Mouse (Mus musculus) kidney, adult 9 months (tissue): ENCODE results near the gene Gm10160.
A peak's percentile ranks its signal among the peaks of the same experiment; 100 is the strongest.
"Not testable (repeated sequence)": the region's sequence is repeated elsewhere in the genome, so short reads cannot be mapped to it uniquely, and the experiment has no call there.

ENCODE experiments used
- DNase-seq: peaks from one replicate; pipeline ENCODE4 v3.0.0; 2022

Gm10160 gene

DNA sequence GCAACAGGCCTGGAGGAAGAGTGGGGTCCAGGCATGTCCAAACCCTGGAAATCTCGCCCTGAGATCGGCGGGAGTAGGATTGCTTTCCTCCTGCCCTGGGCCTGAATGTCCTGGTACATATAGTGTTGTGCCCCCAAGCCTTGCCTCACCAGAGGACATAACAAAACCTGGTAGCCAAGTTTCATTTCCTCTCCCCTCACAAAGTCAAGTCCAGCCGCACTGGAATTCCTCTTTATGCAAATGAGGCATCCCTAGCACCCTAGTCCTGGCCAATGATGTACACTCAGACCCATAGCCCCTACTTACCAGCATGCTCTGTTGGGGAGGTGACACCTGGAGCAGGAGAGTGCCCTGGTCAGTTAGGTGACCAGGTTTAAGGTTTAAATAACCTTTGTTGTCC, 627 bp upstream of the Gm10160 start:
- DNase-seq: no peak

DNA sequence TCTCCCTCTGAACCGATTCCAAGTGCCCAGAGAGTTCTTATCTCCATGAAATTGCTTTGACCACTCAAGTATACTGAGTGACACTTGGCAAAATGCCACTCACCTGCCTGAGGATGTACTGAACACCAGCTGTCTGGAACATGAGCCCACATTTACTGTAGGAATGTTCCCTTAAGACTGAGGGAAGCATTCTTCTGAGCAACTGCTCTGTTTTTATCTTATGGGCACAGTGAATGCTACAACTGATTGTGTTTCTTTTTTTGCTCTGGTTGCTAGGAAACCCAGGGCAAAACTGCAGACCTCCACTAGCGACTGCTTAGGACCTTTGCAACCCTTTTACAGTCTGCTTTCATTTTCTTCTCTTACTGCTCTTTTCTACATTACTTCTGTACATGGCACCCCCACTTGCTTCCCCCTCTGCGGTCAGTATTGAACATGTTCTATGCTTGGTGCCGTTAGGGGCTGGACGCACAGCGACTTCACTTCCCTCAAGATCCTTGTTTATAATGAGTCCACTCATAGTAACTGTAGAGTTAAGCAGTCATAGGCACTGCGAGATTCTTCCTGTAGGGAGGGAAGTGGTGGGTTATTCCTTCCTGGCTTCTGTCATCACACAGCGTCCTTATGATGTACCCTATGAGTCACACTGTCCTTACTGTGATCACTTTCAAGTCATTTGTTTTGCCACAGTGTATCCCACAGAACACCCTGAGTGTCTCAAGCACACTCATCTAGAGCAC, 856 bp downstream of the Gm10160 start:
- DNase-seq: no peak

DNA sequence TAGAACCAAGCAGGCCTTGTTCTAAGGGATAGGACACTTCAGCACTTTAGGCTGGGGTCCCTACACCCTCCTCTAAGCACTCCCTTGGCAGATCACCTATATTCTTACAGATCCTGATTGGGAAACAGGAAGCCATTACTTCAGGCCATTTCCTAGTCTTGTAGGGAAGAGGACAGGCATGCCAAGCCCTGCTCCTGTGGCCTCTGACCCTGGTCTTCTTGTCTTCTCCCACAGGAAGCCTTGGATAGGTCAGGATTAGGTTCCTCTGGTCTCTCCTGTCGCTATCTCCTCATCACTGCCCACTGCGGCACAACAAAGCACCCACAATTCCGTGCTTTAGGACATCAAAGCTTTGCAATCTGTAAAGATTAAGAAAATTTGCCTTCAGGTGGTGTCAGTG, 3.9 kb downstream of the Gm10160 start:
- DNase-seq: peak; percentile 30

DNA sequence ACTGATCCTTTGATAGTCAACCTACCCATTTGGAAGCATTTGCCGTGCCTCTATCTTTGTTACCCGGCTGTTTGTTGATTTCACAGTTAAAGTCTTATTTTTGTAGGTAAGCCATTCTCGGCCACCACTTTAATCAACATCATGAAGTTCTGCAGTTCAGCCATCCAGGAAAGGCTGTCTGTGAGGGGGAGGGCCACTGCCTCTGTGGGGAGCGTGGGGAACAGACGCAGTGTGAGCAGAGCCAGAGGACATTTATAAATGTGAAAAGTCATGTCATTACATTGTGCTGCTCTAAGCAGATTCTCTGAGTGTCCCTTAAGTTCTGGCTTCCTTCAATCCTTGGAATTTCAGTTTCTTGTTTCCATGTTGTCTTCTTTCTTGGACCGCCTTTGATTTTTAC, 5.4 kb downstream of the Gm10160 start:
- no peak for DNase-seq

DNA sequence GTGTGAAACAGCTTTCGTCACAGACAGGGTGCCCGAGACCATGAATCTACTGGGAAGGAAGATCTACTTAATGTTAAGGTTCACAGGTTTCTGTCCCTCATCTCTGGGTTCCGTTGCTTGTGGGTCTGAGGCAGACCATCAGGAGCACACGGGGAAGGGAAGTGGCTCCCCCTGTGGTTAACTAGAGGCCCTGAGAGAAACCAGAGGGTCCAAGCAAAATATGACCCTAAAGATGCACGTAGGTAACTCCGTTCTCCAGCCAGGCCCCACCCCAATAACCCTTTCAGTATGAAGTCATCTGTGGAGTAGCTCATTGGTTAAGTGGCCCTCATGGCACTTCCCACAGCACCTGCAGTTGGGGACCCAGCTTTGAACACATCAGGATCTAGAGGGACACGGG, 6.0 kb downstream of the Gm10160 start:
- DNase-seq: no peak

DNA sequence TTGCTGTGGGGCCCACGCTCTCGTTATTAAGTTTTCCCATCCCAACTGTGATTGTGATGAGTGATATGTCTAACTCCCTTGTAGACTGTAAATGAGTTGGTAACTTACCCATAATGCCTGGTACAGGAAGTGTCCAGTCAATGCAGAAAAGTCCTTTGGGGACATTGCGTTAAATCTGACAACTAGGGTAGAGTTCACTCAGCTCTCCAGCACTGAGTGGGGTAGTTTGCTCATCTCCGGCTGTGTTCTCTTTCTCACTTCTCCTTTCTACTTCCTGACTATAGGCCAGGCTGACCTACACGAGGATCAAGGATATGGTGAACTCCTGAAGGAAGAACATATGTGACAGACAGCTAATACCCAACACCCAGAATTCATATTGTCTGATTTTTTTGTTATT, 6.4 kb downstream of the Gm10160 start:
- no peak for DNase-seq

DNA sequence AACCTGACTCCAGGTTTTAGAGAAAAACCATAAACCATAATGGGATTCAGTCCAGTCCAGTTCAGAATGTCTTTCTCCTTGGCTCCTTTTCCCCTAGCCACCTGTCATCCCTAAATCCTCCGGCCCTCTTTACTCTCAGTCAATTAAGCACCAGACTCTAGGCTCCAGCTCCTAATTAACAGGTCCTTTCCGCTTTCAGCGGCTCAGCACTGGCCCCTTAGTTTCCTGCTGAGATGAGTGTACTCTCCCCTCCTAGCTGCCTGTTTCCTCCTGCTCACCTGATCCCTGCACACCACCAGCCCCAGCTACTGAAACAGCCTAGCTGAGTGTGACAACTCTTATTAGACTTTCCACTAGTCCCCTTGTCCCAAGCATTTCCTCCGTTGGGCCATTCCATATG, 7.8 kb downstream of the Gm10160 start:
- DNase-seq: no peak

DNA sequence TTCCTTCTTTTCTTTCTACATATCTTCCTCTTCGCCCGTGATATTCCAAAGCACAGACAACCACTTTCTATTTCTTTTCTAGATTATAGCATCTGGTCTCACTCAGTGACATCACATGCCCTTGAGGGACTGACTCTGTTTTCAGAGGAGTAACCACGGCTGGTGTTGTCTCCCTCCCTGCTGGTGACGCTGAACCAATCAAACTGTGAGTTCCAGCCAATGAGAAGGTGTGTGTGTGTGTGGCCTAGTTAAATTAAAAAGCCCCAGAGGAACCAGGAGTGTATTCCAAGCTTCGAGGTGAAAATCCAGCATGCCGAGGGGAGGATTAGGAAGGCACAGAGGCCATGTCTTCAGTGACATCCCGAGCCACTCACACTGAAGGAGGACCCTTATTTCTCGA, 8.6 kb downstream of the Gm10160 start:
- no peak for DNase-seq

DNA sequence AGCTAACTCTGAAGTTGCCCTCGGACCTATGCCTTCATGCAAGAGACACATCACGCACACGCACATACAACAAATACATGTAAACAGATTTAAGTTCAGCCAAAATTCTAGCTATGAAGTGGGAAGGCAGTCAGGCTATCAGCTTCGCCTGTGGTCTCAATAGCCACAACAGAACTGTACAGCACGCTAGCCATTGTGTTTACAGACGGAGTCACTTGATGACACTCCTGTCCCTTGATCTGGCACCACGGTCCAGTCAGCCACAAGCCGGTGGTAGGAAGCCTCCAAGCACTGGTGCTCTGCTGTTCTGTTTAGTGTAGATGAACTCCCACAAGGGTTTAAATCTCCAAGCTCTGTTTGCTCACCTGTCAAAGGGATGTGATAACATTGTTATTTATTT, 9.6 kb downstream of the Gm10160 start:
- DNase-seq: no peak

DNA sequence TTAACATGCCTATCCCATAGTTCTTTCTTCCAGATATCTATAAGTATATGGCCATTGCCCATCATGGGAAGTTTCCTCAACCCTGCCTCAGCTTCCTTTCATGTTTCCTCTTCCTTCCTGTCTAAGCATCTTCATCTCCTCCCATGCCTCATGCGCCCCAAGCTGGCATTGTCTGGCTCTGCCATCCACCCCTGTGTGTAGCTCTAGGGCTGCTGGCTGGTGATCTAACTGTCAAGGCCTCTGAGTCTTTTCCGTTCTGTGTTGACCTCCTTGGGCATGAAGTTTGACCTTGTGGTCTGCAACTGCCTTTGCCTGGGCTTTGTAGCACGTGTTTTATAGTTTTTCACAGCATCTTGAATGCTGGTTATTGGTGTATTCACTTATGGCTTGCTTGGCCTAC, 10.3 kb downstream of the Gm10160 start:
- DNase-seq: no peak

DNA sequence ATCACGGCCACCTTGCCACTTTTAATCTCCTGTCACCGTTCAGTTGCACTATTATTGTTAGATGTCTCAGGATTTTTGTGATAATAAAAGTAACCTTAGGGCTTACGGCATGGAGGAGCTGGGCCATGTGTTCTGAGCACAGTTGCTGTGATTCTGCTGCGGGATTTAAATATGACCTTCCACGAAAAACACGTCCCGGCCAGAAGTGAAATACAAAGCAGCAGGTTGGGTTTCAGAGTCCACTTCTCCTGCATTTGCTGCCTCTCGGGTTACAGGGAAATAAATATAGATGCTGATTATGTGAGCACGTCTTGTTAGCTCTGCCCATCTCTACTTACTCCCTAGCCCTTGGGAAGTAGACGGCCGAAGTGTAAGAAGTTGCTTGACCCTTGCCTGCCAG, 10.8 kb downstream of the Gm10160 start:
- no peak for DNase-seq

DNA sequence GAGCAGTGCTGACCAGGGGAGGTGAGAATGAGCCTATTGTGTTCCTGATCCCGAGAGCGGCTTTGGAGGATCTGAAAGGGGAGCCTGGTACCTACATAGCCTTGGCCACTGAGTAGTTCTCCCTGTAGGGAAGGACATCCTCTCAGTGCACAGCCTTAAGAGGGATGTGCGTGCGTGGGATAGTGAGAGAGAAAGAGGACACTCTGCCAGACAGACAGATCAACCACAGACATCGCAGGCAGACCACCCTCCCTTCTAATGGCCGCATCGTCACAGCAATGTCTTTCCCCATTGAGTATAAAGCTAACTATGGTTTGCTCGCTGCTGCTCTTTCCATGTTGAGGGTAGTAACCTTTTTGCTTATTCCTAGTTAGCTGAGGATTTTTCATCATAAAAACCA, 11.7 kb downstream of the Gm10160 start:
- no peak for DNase-seq

DNA sequence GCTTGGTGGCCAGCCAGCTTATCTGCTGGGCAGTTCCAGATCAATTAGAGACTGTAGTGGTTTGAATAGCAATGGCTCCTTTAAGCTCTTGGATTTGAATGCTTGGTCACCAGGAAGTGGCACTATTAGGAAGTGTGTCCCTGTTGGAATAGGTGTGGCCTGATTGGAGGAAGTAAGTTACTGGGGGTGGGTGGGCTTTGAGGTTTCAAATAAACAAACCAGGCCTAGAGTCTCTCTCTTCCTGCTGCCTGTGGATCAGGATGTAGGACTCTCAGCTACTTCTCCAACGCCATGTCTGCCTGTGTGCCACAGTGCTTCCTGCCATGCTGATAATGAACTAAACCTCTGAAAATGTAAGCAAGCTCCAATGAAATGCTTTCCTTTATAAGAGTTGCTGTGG, 12.6 kb downstream of the Gm10160 start:
- DNase-seq: no peak

DNA sequence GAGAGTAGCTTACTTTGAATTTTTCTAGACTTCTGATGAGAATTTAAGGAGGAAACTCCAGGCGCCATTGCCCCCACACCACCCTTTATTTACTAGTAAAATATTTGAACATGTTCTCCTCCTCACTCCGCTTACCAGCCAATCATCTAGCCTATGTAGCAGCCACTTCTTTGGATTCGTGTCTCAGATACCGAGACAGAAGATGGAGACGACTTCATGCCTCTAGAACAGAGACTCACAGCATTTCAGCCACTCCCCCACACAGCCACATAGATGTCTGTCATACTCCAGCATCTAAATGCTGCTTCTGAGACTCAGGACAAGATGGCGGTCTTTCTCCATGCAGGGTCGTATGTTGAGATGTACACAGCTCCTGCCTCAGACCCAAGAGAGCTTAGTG, 13.5 kb downstream of the Gm10160 start:
- DNase-seq: no peak

DNA sequence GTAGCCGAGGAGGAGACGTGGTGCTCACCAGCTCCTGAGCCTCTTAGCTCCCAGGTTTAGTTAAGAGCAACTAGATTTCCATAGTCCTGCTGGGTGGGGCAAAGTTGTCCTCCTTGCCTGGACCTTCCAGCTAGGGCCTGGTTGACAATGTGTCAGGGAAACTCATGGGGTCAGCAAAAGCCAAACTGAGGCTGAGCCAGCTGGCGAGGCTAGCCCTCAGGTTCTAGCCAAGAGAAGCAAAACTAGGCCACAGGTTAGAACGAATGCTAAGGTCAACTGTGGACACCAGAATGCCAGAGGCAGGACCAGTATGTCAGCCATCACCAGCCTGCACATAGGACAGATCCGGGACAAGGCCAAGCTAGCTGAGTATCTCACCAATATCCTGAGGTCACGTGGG, 14.2 kb downstream of the Gm10160 start:
- DNase-seq: peak; percentile 71

DNA sequence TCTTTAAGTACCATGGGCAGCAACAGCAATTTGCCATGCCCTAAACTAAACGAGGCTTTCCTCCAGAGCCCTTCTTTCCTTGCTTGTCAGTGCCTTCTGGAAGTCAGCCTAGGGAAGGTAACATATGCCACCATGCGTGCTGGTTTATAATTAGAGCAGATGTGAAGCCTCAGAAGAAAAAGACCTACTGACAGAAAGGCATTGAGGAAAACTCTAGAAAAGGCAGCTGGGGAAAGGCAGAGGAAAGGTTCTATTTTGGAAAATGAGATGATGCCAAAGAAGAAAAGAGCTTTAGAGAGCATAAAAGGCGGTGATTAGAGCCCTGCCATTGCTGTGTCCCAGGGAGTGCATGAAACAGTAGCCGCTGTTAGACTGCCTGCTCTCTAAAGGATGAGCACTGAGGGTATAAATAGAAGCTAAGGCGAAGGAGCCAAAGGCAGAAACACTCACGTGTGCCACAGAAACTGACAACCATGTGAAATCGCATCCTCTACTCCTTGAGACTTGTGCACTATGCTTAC, 14.9 kb downstream of the Gm10160 start:
- no peak for DNase-seq

DNA sequence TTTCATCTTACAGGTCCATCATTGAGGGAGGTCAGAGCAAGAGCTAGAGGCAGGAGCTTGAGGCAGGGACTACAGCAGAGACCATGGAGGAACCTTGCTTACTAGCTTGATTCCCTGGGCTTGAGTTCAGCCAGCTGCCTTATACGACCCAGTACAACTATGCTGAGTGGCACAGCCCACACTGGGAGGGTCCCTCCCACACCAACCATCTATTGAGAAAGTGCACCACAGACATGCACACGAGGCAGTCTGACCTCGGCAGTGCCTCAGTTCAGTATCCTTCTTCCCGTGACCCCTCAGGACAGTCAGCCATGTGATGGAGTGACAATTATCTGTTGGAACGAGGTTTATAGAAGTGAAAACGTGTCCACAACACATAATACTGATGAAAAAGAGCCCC, 15.8 kb downstream of the Gm10160 start:
- DNase-seq: no peak

DNA sequence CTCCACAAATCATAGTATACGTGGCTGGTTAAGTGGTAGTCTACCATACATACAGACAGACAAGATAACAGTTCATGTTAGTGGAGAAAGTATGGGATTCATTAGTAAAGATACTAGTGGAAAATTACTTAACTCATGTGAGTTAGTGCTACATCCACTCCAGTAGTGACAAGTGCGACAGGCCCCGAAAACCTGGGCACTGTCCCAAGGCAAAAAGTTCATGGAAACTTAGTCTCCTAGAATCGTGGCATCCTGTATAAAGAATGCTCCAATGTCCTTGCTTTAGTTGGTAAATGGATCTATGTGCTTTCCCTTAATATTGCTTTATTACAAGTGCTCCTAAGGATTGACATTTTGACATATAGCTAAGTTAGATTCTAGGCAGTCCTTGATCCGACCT, 17.8 kb downstream of the Gm10160 start:
- DNase-seq: not testable (repeated sequence)

DNA sequence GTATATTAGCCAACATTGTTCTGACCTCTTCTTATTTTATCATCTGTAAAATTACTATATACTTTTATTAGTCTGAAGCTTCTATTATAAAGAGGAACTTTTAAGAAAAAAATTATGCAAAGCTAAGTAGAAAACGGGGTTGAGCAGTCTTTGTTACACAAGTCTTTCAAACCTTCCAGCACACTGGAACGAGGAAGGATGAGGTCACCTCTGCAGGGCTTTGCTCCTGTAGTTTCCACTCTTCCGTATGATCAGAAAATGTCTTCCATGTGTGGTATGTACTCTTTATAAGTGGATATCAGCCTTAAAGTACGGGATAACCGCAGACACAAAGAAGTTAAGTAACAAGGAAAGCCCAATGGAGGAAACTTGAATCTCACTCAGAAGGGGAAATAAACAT, 20.2 kb downstream of the Gm10160 start:
- no peak for DNase-seq

DNA sequence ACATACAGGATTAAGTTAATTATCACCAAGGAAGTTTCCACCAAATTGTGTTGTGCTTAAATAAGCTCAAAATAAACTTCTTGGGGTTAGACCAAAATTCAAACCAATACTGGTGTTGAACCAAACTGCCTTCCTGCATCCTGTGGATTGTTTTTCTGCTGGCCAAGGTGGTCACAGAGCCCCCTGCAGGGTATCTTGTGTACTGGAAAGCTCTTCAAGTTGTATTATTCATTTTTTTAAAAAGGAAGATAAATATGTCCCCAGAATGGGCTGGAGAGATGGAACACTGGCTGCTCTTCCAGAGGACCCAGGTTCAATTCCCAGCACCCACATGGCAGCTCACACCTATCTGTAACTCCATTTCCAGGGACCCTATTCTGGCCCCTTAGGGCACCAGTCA, 20.7 kb downstream of the Gm10160 start:
- DNase-seq: no peak

DNA sequence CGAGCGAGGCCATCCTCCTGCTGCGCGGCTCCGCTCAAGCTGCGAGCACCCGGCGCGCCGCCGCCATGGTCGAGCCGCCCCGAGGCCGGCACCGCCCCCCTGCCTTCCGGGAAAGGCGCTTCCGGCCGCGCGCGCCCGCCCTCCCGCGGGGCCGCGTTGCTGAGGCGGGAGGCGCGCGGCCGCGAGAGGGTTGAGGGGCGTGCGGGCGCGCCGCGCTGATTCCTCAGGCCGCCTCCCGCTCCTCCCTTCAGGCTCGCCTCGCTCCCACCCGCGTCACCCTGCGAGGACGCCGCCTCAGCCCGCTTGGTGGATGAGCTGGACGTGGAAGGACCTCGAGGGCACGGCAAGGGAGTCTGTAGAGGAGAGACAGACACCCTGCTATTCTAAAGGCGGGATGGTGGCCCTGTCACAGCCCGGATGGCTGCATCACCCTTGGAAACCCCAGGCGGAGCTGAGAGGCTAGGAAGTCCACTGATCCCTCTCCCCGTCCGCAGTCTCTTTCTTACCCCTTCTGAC, 26.2 kb downstream of the Gm10160 start, which contains the start of gene Btbd1:
Btbd1 (minus strand) TSS at position 53 of the 516 bp plus-strand sequence.
- DNase-seq: peak; percentile 77

DNA sequence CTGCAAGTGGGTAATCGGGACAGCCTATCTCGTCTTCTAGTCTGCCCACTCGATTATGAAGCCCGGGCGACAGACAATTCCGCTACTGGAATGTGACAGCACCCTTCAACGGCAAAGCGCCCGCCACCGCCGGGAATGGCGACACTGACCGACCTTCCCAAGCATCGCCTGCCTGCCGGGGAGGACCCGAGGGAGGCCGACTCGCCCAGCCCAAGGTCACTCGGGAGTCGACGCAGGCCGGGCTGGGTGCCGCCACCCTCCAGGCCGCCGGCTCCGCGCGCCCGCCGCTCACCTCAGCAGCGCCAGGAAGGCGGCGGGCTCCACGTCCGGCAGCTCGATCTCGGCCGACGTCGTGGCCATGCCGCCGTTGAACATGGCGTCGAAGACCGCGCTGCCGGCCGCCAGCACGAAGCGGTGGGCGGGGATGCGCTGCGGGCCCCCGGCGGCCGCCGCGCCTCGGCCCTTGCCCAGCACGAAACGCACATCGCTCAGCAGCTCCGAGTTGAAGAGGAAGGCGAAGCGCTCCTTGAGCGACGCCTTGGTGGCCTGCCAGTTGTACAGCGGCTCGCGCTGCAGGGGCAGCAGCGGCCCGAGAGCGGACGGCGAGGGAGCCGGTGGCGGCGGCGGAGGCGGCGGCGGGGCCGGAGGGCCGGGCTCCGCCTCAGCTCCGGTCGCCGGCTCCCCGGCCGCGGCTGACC, 26.8 kb downstream of the Gm10160 start:
- DNase-seq: peak; percentile 44

DNA sequence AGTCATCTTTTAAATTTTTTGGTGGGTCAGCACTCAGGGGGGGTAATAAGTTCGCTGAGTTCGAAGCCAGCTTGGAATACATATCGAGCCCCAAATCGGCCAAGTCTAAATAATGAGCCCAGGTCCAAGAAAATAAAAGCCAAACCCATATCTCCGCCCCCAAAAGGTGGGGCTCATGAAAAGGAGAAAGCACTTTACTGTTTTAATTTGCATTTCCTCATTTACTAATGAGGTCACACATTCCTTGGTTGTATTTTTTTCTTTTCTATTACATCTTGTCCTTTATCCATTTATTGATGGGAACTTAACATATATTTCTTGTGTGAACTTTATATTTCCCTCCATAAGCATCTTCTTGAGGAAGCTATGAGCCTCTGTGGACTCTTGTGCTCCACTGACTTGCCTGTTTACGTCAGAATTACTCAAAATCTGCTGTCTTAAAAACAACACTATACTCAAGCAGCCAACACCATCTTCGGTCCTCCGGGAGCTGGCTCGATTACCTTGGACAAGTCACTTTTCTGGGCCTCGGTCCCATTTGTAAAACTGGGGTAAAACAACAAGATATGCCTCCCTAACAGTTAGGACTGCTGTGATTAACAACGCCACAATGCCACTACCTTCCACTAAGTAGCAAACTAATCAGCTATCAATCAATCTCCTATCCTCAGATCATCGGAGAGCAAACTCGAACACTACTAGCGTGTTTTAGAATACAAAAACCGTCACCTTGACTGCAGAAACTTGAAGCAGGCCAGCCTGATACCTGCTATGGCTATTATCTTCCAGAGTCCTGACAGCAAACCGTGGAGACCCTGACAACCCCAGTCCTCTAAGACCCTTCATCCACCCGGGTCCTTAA, 27.6 kb downstream of the Gm10160 start:
- peak; percentile 47 for DNase-seq
